Mouse (Mus musculus): Measurements from ENCODE around the gene Kdm5d.

Gene Kdm5d

DNA sequence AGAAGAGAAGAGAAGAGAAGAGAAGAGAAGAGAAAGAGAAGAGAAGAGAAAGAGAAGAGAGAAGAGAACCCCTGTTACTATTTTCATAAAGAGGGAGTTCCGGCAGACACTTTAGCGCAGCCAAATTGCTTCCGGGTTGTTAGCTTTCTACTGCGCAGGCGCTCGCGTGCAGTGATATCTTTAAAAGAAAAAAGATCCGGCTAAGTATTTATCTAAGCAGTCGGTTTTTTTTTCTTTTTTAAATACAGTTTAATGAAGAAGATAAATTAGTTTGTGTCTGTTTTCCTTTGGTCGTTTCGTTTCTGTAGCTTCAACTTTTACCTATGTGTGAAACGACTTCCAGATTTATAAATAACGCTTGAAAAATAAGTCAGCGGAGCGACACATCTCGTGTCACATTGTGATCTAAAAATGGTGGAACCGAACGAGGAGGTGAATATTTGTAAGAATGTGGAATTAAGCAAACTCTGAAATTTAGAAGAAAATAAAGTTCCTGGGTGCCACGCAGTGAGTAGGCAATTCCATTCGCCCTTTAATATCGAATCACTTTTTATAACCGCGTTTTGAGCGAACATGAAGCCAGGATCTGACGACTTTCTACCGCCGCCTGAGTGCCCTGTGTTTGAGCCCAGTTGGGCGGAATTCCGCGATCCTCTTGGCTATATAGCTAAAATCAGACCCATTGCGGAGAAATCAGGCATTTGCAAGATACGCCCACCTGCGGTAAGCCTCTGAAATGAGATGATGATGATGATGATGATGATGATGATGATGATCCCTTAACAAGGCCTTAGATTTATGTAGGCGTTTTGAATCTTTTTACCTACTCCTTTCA is at the start of gene Kdm5d:
Gene Kdm5d (plus strand): TSS at position 396 of the 835 bp plus-strand sequence.
- DNase-seq (ENCODE audit: low read depth, low spot score): peak; percentile 70

DNA sequence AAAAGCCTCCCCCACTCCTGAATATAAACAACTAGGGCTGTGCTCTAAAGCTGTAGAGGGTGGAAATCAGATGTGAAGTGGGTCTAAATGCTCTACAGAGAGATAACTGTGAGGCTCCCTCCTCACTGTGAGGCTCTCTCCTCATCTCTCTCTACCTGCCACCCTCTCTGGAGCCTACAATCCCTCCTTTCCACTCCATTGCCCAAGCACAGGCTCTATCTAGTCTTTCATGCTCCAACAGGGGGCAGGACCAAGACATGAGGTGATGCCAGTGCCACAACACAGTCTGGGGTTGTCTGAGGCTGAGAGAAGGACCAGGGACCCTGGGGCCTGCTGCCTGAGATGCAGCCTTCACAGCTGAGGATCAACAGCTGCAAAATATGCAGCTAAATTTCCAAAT is 25.2 kb upstream of the Kdm5d start:
- DNase-seq (ENCODE audit: low read depth, low spot score): no peak

DNA sequence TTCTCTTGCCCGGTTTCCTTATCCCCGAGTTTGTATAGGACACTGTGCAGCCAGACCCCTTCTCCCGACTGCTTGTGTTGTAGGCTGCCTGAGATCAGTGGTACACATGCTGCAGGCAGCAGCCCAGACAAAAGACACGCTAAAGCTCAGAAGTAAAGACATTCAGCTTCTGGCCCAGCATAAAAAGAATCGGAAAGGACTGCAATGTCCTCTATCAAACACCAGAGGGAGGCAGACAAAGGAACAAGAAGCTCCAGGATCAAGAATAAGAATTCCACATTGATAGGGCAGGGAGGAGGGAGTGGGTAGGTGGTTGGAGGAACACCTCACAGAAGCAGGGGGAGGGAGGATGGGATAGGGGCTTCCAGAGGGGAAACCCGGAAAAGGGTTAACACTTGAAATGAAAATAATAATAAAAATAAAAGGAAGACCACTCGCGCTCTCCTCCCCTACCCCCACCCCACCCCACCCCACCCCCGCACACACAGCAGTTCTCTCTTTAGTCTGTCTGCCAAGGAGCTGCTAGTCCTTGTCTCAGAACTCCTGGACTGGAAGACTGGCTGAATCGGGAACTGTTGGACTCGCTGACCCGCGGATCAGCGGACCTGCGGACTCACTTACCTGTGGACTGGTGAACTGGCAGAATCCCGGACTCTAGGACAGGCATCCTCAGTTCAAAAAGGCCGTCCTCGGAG is 24.6 kb upstream of the Kdm5d start:
- DNase-seq (ENCODE audit: low read depth, low spot score): peak; percentile 17
